Mouse (Mus musculus) midbrain, embryonic 12.5 days (tissue): ENCODE results near the gene Flot1. TPM values are rescaled to one million over a fixed set of nuclear protein-coding genes. Genes with fewer than 3 reads are reported as not detected.

Experiments used
- ATAC-seq: fragments of 200-750 bp; cut with Nextera tagmentation; 2 replicates; pipeline ENCODE4 v1.8.0; 2017; ENCODE audit warnings: low read depth, moderate TSS enrichment, moderate library complexity; ENCODE audit not compliant: low FRiP score
- H3K27ac ChIP-seq: fragments of 300-500 bp; sonication (generic); replicated peaks from 2 replicates; pipeline ENCODE4 v1.5.1; 2016; ENCODE audit warnings: mild to moderate bottlenecking
- H3K27me3 ChIP-seq: fragments of 300-500 bp; sonication (generic); 2 replicates; pipeline ENCODE4 v1.6.1; 2016; ENCODE audit warnings: mild to moderate bottlenecking
- H3K36me3 ChIP-seq: fragments of 300-500 bp; sonication (generic); 2 replicates; pipeline ENCODE4 v1.6.1; 2016
- H3K4me1 ChIP-seq: fragments of 300-500 bp; sonication (generic); 2 replicates; pipeline ENCODE4 v1.6.1; 2016
- H3K4me2 ChIP-seq: fragments of 300-500 bp; sonication (generic); replicated peaks from 2 replicates; pipeline ENCODE4 v1.6.1; 2016; ENCODE audit warnings: mild to moderate bottlenecking, moderate library complexity
- H3K4me3 ChIP-seq: fragments of 300-500 bp; sonication (generic); 2 replicates; pipeline ENCODE4 v1.5.1; 2016; ENCODE audit warnings: mild to moderate bottlenecking
- H3K9ac ChIP-seq: fragments of 300-500 bp; sonication (generic); replicated peaks from 2 replicates; pipeline ENCODE4 v1.6.1; 2016; ENCODE audit warnings: mild to moderate bottlenecking, moderate library complexity
- H3K9me3 ChIP-seq: fragments of 300-500 bp; sonication (generic); 2 replicates; pipeline ENCODE4 v1.6.1; 2016; ENCODE audit warnings: mild to moderate bottlenecking
- WGBS: fragments of 180-500 bp; shearing (Covaris S2); methylation state at CpG from one replicate; pipeline ENCODE4 v1.1.7; 2016; 5-methylcytosine and 5-hydroxymethylcytosine counted together
- polyA plus RNA-seq: library from polyadenylated mRNA; unstranded; fragments of >200 nt; fragmentation: Nextera tagmentation; extraction: Ambion mirVana; gene quantifications from 2 replicates; pipeline ENCODE4 v1.2.1, GENCODE M21; 2016

The Flot1 gene
- polyA plus RNA-seq, 1 experiment from 2014 or later: 53.5 TPM

- no peak overlapping the region for H3K4me2 ChIP-seq
- no peaks in the 10 kb centered on the region for H3K9me3 ChIP-seq
- H3K27ac ChIP-seq: no peak overlapping the region
- no peak overlapping the region for H3K9ac ChIP-seq
- ATAC-seq: no peak
- H3K27me3 ChIP-seq: no peaks in the 10 kb centered on the region
- H3K4me1 ChIP-seq: peaks cover 5% of the 10 kb centered on the region; the same call in 1 of the 2 replicates
- WGBS: 78% methylated on average over 6 of the region's 6 CpGs
- H3K4me3 ChIP-seq: no peak overlapping the region
- H3K36me3 ChIP-seq: no peaks in the 10 kb centered on the region
Observed at GRCm38 (mm10) chr17:35812736-35813135, 10.3 kb upstream of the Flot1 start.

GRCm38 (mm10) chr17:35813245-35813647, 9.8 kb upstream of the Flot1 start:
- Histone ChIP-seq H3K4me2 (no peak overlapping the region), H3K4me3 (no peak overlapping the region), H3K27ac (no peak overlapping the region), H3K9me3 (no peaks in the 10 kb centered on the region), H3K27me3 (no peaks in the 10 kb centered on the region), H3K36me3 (no peaks in the 10 kb centered on the region), H3K9ac (no peak overlapping the region), H3K4me1 (peaks cover 5% of the 10 kb centered on the region; the same call in 1 of the 2 replicates)
- ATAC-seq: no peak
- 80% methylated on average over 7 of the region's 7 CpGs for WGBS

GRCm38 (mm10) chr17:35813653-35814052, 9.4 kb upstream of the Flot1 start:
- no peak overlapping the region for H3K4me2 ChIP-seq
- H3K9me3 ChIP-seq: no peaks in the 10 kb centered on the region
- no peak overlapping the region for H3K9ac ChIP-seq
- H3K27ac ChIP-seq: no peak overlapping the region
- no peaks in the 10 kb centered on the region for H3K36me3 ChIP-seq
- H3K27me3 ChIP-seq: no peaks in the 10 kb centered on the region
- no peak overlapping the region for H3K4me3 ChIP-seq
- no peak for ATAC-seq
- WGBS: 83% methylated on average over 7 of the region's 7 CpGs
- peaks cover 5% of the 10 kb centered on the region; the same call in 1 of the 2 replicates for H3K4me1 ChIP-seq

- H3K9me3 ChIP-seq: no peaks in the 10 kb centered on the region
- H3K9ac ChIP-seq: no peak overlapping the region
- ATAC-seq: no peak
- H3K4me1 ChIP-seq: peaks cover 5% of the 10 kb centered on the region; the same call in 1 of the 2 replicates
- H3K36me3 ChIP-seq: no peaks in the 10 kb centered on the region
- WGBS: 73% methylated on average over 6 of the region's 6 CpGs
- H3K4me3 ChIP-seq: no peak overlapping the region
- no peak overlapping the region for H3K27ac ChIP-seq
- H3K4me2 ChIP-seq: no peak overlapping the region
- peaks cover 8% of the 10 kb centered on the region for H3K27me3 ChIP-seq
Observed at GRCm38 (mm10) chr17:35814678-35815077, 8.4 kb upstream of the Flot1 start.

GRCm38 (mm10) chr17:35815836-35816235, 7.2 kb upstream of the Flot1 start:
- 73% methylated on average over 7 of the region's 7 CpGs for WGBS
- Histone ChIP-seq H3K4me1 (peaks cover 5% of the 10 kb centered on the region; the same call in 1 of the 2 replicates), H3K9me3 (no peaks in the 10 kb centered on the region), H3K4me3 (no peak overlapping the region), H3K36me3 (no peaks in the 10 kb centered on the region), H3K27me3 (peaks cover 18% of the 10 kb centered on the region), H3K9ac (no peak overlapping the region), H3K4me2 (no peak overlapping the region), H3K27ac (no peak overlapping the region)
- no peak for ATAC-seq

GRCm38 (mm10) chr17:35816686-35817085, 6.3 kb upstream of the Flot1 start:
- WGBS: 44% methylated on average over 9 of the region's 14 CpGs
- Histone ChIP-seq H3K36me3 (no peaks in the 10 kb centered on the region), H3K9ac (no peak overlapping the region), H3K4me2 (no peak overlapping the region), H3K27ac (no peak overlapping the region), H3K4me3 (no peak overlapping the region), H3K27me3 (peaks cover 27% of the 10 kb centered on the region), H3K9me3 (no peaks in the 10 kb centered on the region), H3K4me1 (peaks cover 13% of the 10 kb centered on the region)
- ATAC-seq: no peak

GRCm38 (mm10) chr17:35817226-35817625, 5.8 kb upstream of the Flot1 start:
- no peak overlapping the region for H3K4me3 ChIP-seq
- H3K27me3 ChIP-seq: peaks cover 32% of the 10 kb centered on the region
- no peak overlapping the region for H3K27ac ChIP-seq
- H3K4me2 ChIP-seq: no peak overlapping the region
- peaks cover 18% of the 10 kb centered on the region for H3K4me1 ChIP-seq
- no peaks in the 10 kb centered on the region for H3K36me3 ChIP-seq
- ATAC-seq: no peak
- no peak overlapping the region for H3K9ac ChIP-seq
- no peaks in the 10 kb centered on the region for H3K9me3 ChIP-seq
- WGBS: 49% methylated on average over 10 of the region's 10 CpGs

GRCm38 (mm10) chr17:35820111-35820510, 2.9 kb upstream of the Flot1 start:
- Histone ChIP-seq H3K4me3 (no peak overlapping the region), H3K4me1 (peaks cover 37% of the 10 kb centered on the region), H3K36me3 (peaks cover 4% of the 10 kb centered on the region; the same call in 1 of the 2 replicates), H3K27ac (no peak overlapping the region), H3K27me3 (peaks cover 33% of the 10 kb centered on the region), H3K4me2 (no peak overlapping the region), H3K9me3 (no peaks in the 10 kb centered on the region), H3K9ac (no peak overlapping the region)
- WGBS: 86% methylated on average over 5 of the region's 5 CpGs
- no peak for ATAC-seq

GRCm38 (mm10) chr17:35821439-35822430, 1.3 kb upstream of the Flot1 start, which contains the start of gene Ier3:
TSS of gene Ier3 (plus strand) at chr17:35821684.
- H3K27ac ChIP-seq: no peak within 1 kb of the TSS; the same call in 1 of the 2 replicates
- WGBS: under 1% methylated on average over 62 of the region's 62 CpGs
- peak within 1 kb of the TSS; percentile 72 for H3K4me3 ChIP-seq
- no peak for ATAC-seq
- H3K27me3 ChIP-seq: peaks cover 33% of the 10 kb centered on the region
- H3K4me1 ChIP-seq: peaks cover 32% of the 10 kb centered on the region
- peaks cover 19% of the 10 kb centered on the region for H3K36me3 ChIP-seq
- H3K9ac ChIP-seq: peak within 1 kb of the TSS; percentile 69
- H3K9me3 ChIP-seq: no peaks in the 10 kb centered on the region
- H3K4me2 ChIP-seq: peak within 1 kb of the TSS; percentile 87

GRCm38 (mm10) chr17:35822564-35822963, 466 bp upstream of the Flot1 start:
- WGBS: 2% methylated on average over 11 of the region's 11 CpGs
- H3K27ac ChIP-seq: peak overlapping the region; percentile 82
- no peak; the same call in none of the 2 replicates for ATAC-seq
- H3K27me3 ChIP-seq: peaks cover 33% of the 10 kb centered on the region
- no peaks in the 10 kb centered on the region for H3K9me3 ChIP-seq
- peaks cover 27% of the 10 kb centered on the region for H3K36me3 ChIP-seq
- peaks cover 32% of the 10 kb centered on the region for H3K4me1 ChIP-seq
- peak overlapping the region; percentile 72 for H3K4me3 ChIP-seq
- peak overlapping the region; percentile 87 for H3K4me2 ChIP-seq
- peak overlapping the region; percentile 69 for H3K9ac ChIP-seq

GRCm38 (mm10) chr17:35824402-35824801, 1.4 kb downstream of the Flot1 start:
- no peak overlapping the region for H3K27ac ChIP-seq
- H3K27me3 ChIP-seq: peaks cover 28% of the 10 kb centered on the region
- H3K36me3 ChIP-seq: peaks cover 36% of the 10 kb centered on the region
- 65% methylated on average over 7 of the region's 7 CpGs for WGBS
- H3K9ac ChIP-seq: peak overlapping the region; percentile 69; the same call in 1 of the 2 replicates
- H3K4me1 ChIP-seq: peaks cover 32% of the 10 kb centered on the region
- no peaks in the 10 kb centered on the region for H3K9me3 ChIP-seq
- peak overlapping the region; percentile 72 for H3K4me3 ChIP-seq
- peak overlapping the region; percentile 87; the same call in 1 of the 2 replicates for H3K4me2 ChIP-seq
- no peak for ATAC-seq
